Mouse (Mus musculus) layer of hippocampus, adult 2 months (tissue): ENCODE results near the gene Per2. TPM values are rescaled to one million over a fixed set of nuclear protein-coding genes. Genes with fewer than 3 reads are reported as not detected.

Experiments
- DNase-seq, 2 experiments: peaks; one replicate each; pipeline ENCODE4 v3.0.0; 2022; ENCODE audit warnings: low spot score in 2 of 2
- H3K27ac ChIP-seq: fragments of 200-600 bp; 2 replicates; pipeline ENCODE4 v1.8.1; 2022
- H3K4me3 ChIP-seq: fragments of 200-600 bp; 2 replicates; pipeline ENCODE4 v1.8.1; 2022; ENCODE audit warnings: mild to moderate bottlenecking
- CTCF ChIP-seq: fragments of 200-600 bp; conservative IDR thresholded peaks from 2 replicates; pipeline ENCODE4 v1.8.1; 2022; ENCODE audit warnings: antibody characterized with exemption, mild to moderate bottlenecking, moderate library complexity
- total RNA-seq, 2 experiments: library from RNA; stranded (reverse); gene quantifications; 2 replicates each; pipeline ENCODE4 v1.2.3; 2021

Gene Per2
- total RNA-seq, 2 experiments from 2014 or later = 21.2 to 27.5 TPM

- no peak for DNase-seq
- Histone ChIP-seq H3K4me3 (no peak overlapping the region), H3K27ac (no peak overlapping the region)
- TF ChIP-seq CTCF = no peak
Measured at GRCm38 (mm10) chr1:91437573-91437972, 21.6 kb downstream of the Per2 start.

- no peak for DNase-seq
- peak overlapping the region; percentile 80; the same call in 1 of the 2 replicates for H3K27ac ChIP-seq
- no peak overlapping the region for H3K4me3 ChIP-seq
- no peak for TF ChIP-seq CTCF
Measured at GRCm38 (mm10) chr1:91437083-91437400, 22.1 kb downstream of the Per2 start.

DNA sequence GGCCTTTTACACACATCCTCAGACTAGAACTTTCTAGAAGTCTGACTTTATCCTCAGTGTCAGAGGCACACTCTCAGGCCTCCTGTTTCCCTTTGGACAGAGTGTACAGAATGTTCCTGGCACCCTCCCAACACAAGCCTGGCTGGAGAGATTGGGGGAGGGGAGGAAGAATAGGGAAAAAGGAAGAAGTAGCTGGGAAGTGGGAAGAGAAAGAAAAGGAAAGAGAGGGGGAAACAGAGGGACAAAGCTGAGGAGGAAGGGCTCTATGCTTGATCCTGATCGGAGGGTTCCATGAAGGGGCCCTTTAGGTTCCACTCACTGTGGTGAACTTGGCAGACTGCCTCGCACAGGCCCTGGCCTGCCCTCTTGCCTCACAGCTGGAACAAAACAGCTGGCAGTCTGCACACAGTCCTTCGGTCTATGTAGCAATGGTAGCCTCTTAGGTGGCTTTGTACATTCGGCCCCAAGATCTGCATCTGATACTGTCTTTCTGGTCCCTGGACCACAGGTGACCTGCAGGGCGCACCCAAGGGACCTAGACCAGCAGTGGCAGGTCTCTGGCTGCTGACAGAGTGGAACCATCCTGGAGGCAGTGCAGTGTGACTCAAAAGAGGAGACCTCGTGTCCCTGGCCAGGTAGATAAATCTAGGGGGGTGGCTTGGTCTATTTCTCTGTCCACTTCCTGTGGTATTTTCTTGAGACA is 22.6 kb downstream of the Per2 start:
- no peak for TF ChIP-seq CTCF
- Histone ChIP-seq H3K4me3 (no peak overlapping the region), H3K27ac (peak overlapping the region; percentile 80)
- peak in 1 of 2 experiments; percentile 44 for DNase-seq

DNA sequence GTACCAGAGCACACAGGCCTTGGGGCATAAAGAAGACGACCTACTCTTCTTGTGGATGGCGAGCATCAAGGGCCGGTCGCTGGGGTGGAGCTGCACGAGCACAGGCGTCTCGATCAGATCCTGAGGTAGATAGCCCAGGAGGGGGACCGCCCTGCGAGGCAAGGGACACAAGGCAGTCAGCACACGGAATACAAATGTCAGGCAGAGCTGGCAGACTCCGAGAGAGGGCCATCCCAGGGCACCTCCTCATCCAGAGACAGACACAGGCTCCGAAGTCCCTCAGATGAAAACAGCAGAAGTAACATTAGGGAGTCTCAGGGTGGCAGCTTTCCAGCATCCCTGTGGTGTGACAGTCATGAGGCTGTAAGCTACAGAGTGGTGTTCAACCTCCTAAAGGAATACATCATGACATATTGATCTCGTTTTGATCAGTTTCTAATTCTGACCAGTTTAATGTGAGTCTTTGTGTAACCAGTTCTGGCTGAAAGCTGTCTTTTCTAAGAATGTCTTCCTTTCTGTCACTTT is 23.5 kb downstream of the Per2 start:
- H3K4me3 ChIP-seq = no peak overlapping the region
- no peak for TF ChIP-seq CTCF
- DNase-seq = no peak
- H3K27ac ChIP-seq = peak overlapping the region; percentile 80

DNA sequence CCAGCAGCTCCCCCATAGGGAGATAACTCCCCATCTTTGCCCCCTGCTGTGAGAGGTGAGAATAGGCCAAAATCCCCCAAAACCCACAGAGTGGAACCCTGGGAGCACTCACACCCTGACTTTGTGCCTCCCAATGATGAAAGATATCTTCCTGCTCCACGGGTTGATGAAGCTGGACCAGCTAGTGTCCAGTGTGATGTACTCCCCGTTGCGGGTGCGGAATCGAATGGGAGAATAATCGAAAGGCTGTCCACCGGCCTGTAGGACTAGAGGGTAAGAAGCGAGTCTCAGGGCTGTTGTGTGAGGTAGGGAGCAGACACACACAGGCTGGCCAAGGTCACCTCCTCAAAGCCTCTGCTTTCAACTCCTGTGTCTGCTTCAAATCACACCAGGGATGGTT is 24.2 kb downstream of the Per2 start:
- Histone ChIP-seq H3K4me3 (no peak overlapping the region), H3K27ac (peak overlapping the region; percentile 80; the same call in 1 of the 2 replicates)
- no peak for TF ChIP-seq CTCF
- DNase-seq = no peak

DNA sequence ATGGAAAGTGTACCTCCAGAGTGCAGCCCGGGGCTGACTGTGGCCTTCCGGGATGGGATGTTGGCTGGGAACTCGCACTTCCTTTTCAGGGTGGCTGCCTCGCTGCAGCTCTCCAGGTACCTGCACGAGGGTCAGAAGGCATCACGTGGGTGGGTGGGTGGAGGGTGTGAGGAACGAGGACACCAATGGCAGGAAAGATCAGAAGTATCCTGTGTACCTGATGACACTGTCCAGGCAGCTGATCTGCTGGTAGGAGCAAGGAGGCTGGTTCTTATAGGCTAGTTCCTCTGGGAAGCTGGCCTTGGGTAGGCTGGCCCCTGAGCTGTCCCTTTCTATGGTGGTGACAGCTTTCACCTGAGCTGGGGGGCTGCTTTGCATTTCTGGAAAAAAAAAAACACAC is 28.4 kb downstream of the Per2 start:
- no peak for TF ChIP-seq CTCF
- Histone ChIP-seq H3K27ac (no peak overlapping the region), H3K4me3 (no peak overlapping the region)
- no peak for DNase-seq

- no peak for DNase-seq
- no peak overlapping the region for H3K4me3 ChIP-seq
- no peak overlapping the region for H3K27ac ChIP-seq
- TF ChIP-seq CTCF = no peak
Measured at GRCm38 (mm10) chr1:91429212-91429611, 29.9 kb downstream of the Per2 start.

GRCm38 (mm10) chr1:91428614-91429013 is 30.5 kb downstream of the Per2 start:
- TF ChIP-seq CTCF = peak; percentile 91
- H3K27ac ChIP-seq = no peak overlapping the region
- no peak overlapping the region for H3K4me3 ChIP-seq
- peak; percentile 67 to 79 for DNase-seq

DNA sequence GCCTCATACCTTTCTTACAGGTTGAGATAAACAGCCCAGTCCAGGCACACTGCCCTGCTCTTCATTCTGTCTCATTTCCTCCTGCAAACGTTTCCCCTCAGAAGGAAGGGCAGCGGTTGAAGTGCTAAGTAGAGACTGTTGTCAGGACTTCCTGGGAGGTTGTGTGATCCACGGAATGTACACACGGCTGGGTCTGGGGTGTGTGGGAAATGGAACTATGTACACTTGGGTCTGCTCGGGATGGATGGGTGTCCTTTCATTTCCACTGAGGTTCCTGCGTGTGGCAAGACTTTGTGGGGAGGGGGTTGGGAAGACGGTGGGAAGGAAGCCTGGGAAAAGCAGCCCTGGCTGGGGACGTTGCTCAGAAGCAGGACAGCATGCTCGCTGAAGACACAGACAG is 32.7 kb downstream of the Per2 start:
- TF ChIP-seq CTCF = no peak
- Histone ChIP-seq H3K4me3 (no peak overlapping the region), H3K27ac (no peak overlapping the region)
- DNase-seq = no peak

- no peak for TF ChIP-seq CTCF
- DNase-seq = no peak
- H3K4me3 ChIP-seq = no peak overlapping the region
- H3K27ac ChIP-seq = no peak overlapping the region
Measured at GRCm38 (mm10) chr1:91420601-91421065, 38.5 kb downstream of the Per2 start.

GRCm38 (mm10) chr1:91419862-91420600 is 39.1 kb downstream of the Per2 start:
- DNase-seq = no peak
- H3K27ac ChIP-seq = no peak overlapping the region
- no peak for TF ChIP-seq CTCF
- H3K4me3 ChIP-seq = no peak overlapping the region

DNA sequence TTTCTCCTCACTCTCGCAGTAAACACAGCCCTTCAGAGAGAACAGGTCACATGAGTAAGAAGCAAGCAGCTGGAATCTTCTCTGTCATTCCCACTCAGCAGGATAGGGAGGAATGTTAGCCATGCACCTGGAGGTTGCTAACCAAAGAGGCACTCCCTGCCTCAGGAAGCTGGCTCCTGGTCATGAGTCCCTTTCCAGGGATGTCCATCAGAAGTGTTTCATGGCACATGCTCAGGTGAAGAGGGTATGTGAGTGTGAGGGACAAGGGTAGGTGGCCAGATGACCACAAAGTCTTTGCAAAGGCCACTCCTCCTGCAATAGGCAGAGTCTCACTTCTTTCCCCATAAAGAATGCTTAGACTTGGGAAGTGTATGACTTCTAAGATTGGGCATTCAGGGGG is 41.1 kb downstream of the Per2 start:
- no peak overlapping the region for H3K27ac ChIP-seq
- H3K4me3 ChIP-seq = no peak overlapping the region
- DNase-seq = no peak
- TF ChIP-seq CTCF = no peak

DNA sequence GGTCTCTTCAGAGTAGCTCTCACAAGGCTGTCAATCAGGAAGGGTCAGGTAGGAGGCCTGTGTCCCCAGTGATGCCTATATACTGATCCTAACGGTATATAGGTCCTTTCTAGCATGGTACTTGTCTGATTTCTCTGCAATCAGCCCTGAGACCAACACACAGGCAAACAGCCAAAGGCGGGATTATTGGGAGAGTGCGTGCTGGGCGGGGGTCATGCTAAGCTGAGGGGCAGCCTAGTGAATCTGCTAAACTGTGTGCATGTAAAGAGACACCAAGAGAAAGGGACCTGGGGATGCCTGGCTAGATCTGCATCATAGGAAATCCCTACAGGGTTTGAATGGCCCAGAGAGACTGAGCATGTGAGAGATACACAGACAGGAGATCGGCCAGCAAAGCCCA is 43.8 kb downstream of the Per2 start:
- H3K27ac ChIP-seq = no peak overlapping the region
- no peak for DNase-seq
- TF ChIP-seq CTCF = no peak
- H3K4me3 ChIP-seq = no peak overlapping the region

DNA sequence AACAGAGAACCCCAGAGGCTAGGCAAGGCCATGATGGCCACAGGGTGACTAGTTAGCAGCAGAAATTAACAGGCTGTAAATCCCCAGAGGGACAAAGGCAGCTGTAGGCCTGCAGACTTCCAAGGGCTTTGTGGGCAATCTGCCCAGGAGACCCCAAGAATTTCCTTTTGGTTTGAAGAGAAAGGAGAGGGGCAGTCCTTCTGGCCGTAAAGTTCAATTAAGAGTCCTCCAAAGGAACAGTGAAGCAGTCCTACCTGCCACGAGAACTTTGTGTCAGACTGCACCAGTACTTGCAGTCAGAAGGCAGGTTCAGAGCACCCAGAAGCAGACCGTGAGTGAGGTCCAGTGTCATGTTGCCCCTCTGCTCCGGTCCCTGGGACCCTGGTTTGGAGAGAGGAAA is 44.2 kb downstream of the Per2 start:
- Histone ChIP-seq H3K27ac (no peak overlapping the region), H3K4me3 (no peak overlapping the region)
- DNase-seq = no peak
- TF ChIP-seq CTCF = no peak
